Mouse (Mus musculus) midbrain, embryonic 14.5 days (tissue): ENCODE data around the gene Olfr281. TPM values are rescaled to one million over a fixed set of nuclear protein-coding genes. Genes with fewer than 3 reads are reported as not detected.
A peak's percentile ranks its signal among the peaks of the same experiment; 100 is the strongest.

Source experiments
- ATAC-seq: fragments of 200-750 bp; cut with Nextera tagmentation; 2 replicates; pipeline ENCODE4 v1.8.0; 2017; ENCODE audit warnings: moderate number of reproducible peaks, moderate library complexity; ENCODE audit not compliant: low FRiP score, low TSS enrichment
- DNase-seq: peaks from one replicate; pipeline ENCODE4 v3.0.0-alpha.2; 2015
- H3K27ac ChIP-seq: fragments of 300-500 bp; sonication (generic); replicated peaks from 2 replicates; pipeline ENCODE4 v1.5.1; 2014; ENCODE audit warnings: mild to moderate bottlenecking, low read depth, low read length, moderate library complexity
- H3K27me3 ChIP-seq: fragments of 300-500 bp; sonication (generic); 2 replicates; pipeline ENCODE4 v1.6.1; 2014; ENCODE audit warnings: low read length, control low read depth, mixed read lengths; ENCODE audit not compliant: control insufficient read depth, insufficient read depth
- H3K36me3 ChIP-seq: fragments of 300-500 bp; sonication (generic); 2 replicates; pipeline ENCODE4 v1.6.1; 2014; ENCODE audit warnings: low read length, control low read depth; ENCODE audit not compliant: control insufficient read depth, insufficient read depth
- H3K4me1 ChIP-seq: fragments of 300-500 bp; sonication (generic); 2 replicates; pipeline ENCODE4 v1.6.1; 2014; ENCODE audit warnings: mild to moderate bottlenecking, antibody characterized with exemption, low read length, control low read depth; ENCODE audit not compliant: control insufficient read depth, insufficient read depth
- H3K4me2 ChIP-seq: fragments of 300-500 bp; sonication (generic); 2 replicates; pipeline ENCODE4 v1.6.1; 2014; ENCODE audit warnings: mild to moderate bottlenecking, low read length, moderate library complexity
- H3K4me3 ChIP-seq: fragments of 300-500 bp; sonication (generic); replicated peaks from 2 replicates; pipeline ENCODE4 v1.5.1; 2014; ENCODE audit warnings: low read depth, low read length
- H3K9ac ChIP-seq: fragments of 300-500 bp; sonication (generic); replicated peaks from 2 replicates; pipeline ENCODE4 v1.6.1; 2014; ENCODE audit warnings: mild to moderate bottlenecking, low read length, moderate library complexity
- H3K9me3 ChIP-seq: fragments of 300-500 bp; sonication (generic); 2 replicates; pipeline ENCODE4 v1.6.1; 2016; ENCODE audit warnings: low read length, control low read depth, mixed read lengths; ENCODE audit not compliant: control insufficient read depth
- WGBS: fragments of 180-500 bp; shearing (Covaris S2); extraction: QIAGEN DNeasy Blood & Tissue Kit; methylation state at CpG from one replicate; pipeline ENCODE4 v1.1.7; 2014; 5-methylcytosine and 5-hydroxymethylcytosine counted together
- polyA plus RNA-seq: library from polyadenylated mRNA; unstranded; fragments of >200 nt; fragmentation: Nextera tagmentation; extraction: Ambion mirVana; gene quantifications from 2 replicates; pipeline ENCODE4 v1.2.1, GENCODE M21; 2014

Olfr281 gene
- polyA plus RNA-seq, 1 experiment from 2014 or later: not detected

DNA sequence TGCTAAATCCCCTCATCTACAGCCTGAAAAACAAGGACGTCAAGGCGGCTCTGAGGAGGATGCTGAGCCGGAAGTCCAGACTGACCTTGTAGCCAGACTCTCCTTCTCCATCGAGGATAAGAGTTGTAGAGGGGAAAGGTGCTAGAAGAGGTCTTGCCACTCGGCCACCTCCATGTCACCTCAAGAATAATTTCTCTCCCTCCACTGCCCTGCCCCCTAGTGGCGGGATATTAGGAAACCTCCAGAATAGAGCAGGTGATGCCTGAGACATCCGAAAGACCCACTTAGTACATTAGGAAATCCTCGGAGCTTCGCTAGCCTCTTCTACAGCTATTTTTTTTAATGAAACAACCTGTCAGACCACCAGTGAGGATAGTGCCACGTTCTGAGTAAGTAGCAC, 23.0 kb downstream of the Olfr281 start:
- no peak overlapping the region for H3K4me3 ChIP-seq
- no peaks in the 10 kb centered on the region for H3K36me3 ChIP-seq
- no peak for ATAC-seq
- no peaks in the 10 kb centered on the region for H3K9me3 ChIP-seq
- H3K27ac ChIP-seq: no peak overlapping the region
- H3K4me2 ChIP-seq: no peak overlapping the region
- DNase-seq: peak; percentile 42
- H3K9ac ChIP-seq: no peak overlapping the region
- 59% methylated on average over 10 of the region's 10 CpGs for WGBS
- H3K27me3 ChIP-seq: no peaks in the 10 kb centered on the region
- no peaks in the 10 kb centered on the region for H3K4me1 ChIP-seq

DNA sequence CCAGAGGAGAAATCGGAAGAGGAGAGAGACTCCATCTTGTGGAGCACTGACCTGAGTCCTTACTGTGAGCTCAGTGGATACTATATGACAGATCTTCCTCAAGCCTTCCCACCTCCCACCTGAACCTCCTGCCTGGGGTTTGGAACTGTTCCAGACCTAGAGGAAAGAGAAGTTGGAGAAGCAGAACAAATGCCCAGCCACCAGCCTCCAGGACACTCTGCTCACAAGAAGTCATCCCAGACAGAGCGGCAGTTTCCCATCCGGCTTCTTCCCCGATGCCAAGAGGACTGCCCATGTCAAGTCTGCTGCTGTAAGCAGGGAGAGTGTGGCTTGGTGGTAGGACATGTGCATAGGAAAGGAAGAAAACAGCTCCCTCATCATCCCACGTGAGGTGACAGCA, 23.9 kb downstream of the Olfr281 start:
- H3K4me1 ChIP-seq: no peaks in the 10 kb centered on the region
- H3K9me3 ChIP-seq: no peaks in the 10 kb centered on the region
- no peak overlapping the region for H3K27ac ChIP-seq
- no peak for DNase-seq
- no peaks in the 10 kb centered on the region for H3K36me3 ChIP-seq
- no peak overlapping the region for H3K4me3 ChIP-seq
- WGBS: 81% methylated on average over 5 of the region's 5 CpGs
- H3K4me2 ChIP-seq: no peak overlapping the region
- H3K27me3 ChIP-seq: no peaks in the 10 kb centered on the region
- no peak for ATAC-seq
- no peak overlapping the region for H3K9ac ChIP-seq

DNA sequence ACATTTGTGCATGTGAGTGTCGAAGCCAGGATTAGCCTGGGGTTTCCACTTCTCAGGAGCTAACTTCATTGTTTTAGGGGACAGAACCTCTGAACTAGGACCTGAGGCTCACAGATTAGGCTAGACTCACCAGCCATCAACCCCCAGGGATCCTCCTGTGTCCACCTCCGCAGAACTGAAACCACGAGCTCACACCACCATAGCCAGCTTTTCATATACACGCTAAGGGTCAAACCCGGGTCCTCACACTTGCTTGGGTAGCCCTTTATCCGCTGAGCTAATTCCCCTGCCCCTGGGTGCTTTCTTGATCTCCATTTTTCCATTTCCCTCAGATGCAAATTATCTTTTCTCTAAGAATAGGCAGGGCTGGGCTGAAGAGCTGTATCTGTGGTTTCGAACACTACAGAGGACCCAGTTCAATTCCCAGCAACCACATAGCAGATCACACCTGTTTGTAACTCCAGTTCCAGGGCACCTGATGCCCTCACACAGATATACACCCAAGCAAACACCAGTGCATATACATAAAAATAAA, 27.2 kb downstream of the Olfr281 start:
- DNase-seq: no peak
- no peaks in the 10 kb centered on the region for H3K27me3 ChIP-seq
- no peak overlapping the region for H3K4me3 ChIP-seq
- H3K27ac ChIP-seq: no peak overlapping the region
- no peaks in the 10 kb centered on the region for H3K9me3 ChIP-seq
- no peaks in the 10 kb centered on the region for H3K4me1 ChIP-seq
- H3K36me3 ChIP-seq: no peaks in the 10 kb centered on the region
- no peak for ATAC-seq
- H3K9ac ChIP-seq: no peak overlapping the region
- no peak overlapping the region for H3K4me2 ChIP-seq
- WGBS: 65% methylated on average over 7 of the region's 7 CpGs

DNA sequence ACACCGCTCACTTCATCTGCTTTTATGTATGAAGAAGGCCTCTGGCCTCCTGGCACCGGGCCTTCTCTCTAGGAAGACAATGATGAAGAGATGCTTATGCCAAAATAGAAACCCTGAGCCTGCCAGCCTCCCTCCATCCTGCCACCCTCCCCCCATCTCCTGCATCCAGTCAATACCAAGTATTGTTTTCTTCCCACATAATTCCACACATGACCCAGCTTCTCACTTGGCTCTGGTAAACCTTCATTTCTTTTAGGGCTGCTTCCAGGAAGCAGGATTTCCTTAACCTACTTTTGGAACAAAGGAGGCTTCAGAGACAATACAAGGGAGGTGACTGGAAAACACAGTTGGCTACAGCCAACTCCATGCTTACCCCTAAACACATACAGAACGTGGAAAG, 30.3 kb downstream of the Olfr281 start, which contains the start of gene Lalba:
TSS of gene Lalba (minus strand) at position 21 of the 400 bp plus-strand sequence.
- Histone ChIP-seq H3K27me3 (no peaks in the 10 kb centered on the region), H3K9me3 (no peaks in the 10 kb centered on the region), H3K4me1 (no peaks in the 10 kb centered on the region), H3K9ac (no peak within 1 kb of the TSS), H3K4me2 (no peak within 1 kb of the TSS), H3K4me3 (no peak within 1 kb of the TSS), H3K36me3 (no peaks in the 10 kb centered on the region), H3K27ac (no peak within 1 kb of the TSS)
- ATAC-seq (no peak), DNase-seq (no peak)
- WGBS: 59% methylated on average over 3 of the region's 3 CpGs

- Histone ChIP-seq H3K36me3 (no peaks in the 10 kb centered on the region), H3K4me1 (no peaks in the 10 kb centered on the region), H3K4me3 (no peak overlapping the region), H3K27me3 (no peaks in the 10 kb centered on the region), H3K4me2 (no peak overlapping the region), H3K27ac (no peak overlapping the region), H3K9me3 (no peaks in the 10 kb centered on the region), H3K9ac (no peak overlapping the region)
- 83% methylated on average over 18 of the region's 18 CpGs for WGBS
- no peak for DNase-seq
- no peak for ATAC-seq
Observed at GRCm38 (mm10) chr15:98483907-98484886, 31.8 kb downstream of the Olfr281 start.

- 96% methylated on average over 8 of the region's 8 CpGs for WGBS
Observed at GRCm38 (mm10) chr15:98486433-98487021, 34.1 kb downstream of the Olfr281 start.

DNA sequence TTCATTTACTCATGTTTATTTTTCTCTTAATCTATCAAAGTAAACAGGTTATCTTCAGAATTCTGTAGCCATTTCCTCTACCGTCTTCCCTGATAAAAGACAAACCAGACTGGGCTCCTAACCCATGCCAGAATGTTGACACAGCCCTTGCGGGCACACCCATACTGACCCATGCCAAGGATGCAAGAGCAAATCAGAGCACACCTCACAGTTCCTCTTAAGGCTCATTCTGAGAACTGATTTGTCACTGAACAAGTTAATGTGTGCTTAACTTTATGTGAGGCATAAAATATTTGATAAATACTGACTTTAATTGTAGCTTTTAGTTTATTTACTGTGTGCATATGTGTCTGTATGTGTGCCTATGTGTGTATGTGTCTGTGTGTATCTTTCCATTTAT, 38.9 kb downstream of the Olfr281 start:
- Histone ChIP-seq H3K27ac (no peak overlapping the region), H3K9me3 (no peaks in the 10 kb centered on the region), H3K27me3 (no peaks in the 10 kb centered on the region), H3K36me3 (no peaks in the 10 kb centered on the region), H3K9ac (no peak overlapping the region), H3K4me2 (no peak overlapping the region), H3K4me1 (no peaks in the 10 kb centered on the region), H3K4me3 (no peak overlapping the region)
- 88% methylated on average over 2 of the region's 2 CpGs for WGBS
- DNase-seq (no peak), ATAC-seq (no peak)

More at GRCm38 (mm10) chr15:98486433-98487021, 34.1 kb downstream of the Olfr281 start:
- no peaks in the 10 kb centered on the region for H3K27me3 ChIP-seq
- H3K9me3 ChIP-seq: no peaks in the 10 kb centered on the region
- H3K9ac ChIP-seq: no peak overlapping the region
- no peaks in the 10 kb centered on the region for H3K36me3 ChIP-seq
- H3K27ac ChIP-seq: no peak overlapping the region
- H3K4me1 ChIP-seq: no peaks in the 10 kb centered on the region
- no peak overlapping the region for H3K4me2 ChIP-seq
- DNase-seq (no peak), ATAC-seq (no peak)
- no peak overlapping the region for H3K4me3 ChIP-seq

GRCm38 (mm10) chr15:98492102-98492501, 39.7 kb downstream of the Olfr281 start, which contains the start of gene Olfr279:
TSS of gene Olfr279 (plus strand) at chr15:98492402.
- Histone ChIP-seq H3K36me3 (no peaks in the 10 kb centered on the region), H3K4me2 (no peak within 1 kb of the TSS), H3K27me3 (no peaks in the 10 kb centered on the region), H3K9ac (no peak within 1 kb of the TSS), H3K4me1 (no peaks in the 10 kb centered on the region), H3K9me3 (no peaks in the 10 kb centered on the region), H3K4me3 (no peak within 1 kb of the TSS), H3K27ac (no peak within 1 kb of the TSS)
- no peak for DNase-seq
- ATAC-seq: no peak
- WGBS: 72% methylated on average over 4 of the region's 4 CpGs
